ENCODE assay signal across 24 mouse cellular contexts in the genomic region with DNA sequence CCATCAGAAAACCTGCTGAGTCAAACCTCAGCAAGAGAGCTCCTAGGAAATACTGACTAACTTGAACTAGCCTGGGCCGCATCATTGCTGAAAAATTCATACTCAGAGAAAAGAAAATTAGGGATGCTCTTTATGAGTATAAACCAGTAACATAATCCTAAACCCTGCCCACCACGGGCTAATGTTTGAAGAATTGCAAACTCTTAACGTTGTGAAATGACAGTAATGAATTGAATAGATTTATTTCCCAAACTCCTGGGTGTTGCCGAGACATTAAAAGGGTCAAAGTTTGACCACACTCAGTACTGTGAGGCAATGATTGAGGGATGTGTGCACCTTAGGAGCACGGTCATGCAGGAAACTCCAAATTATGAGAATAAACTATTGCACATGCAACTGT.
"Had no signal": no experiment of that assay in that cellular context is flagged by ENCODE, and none has a peak within 500 bp of the region (broad histone marks: within the 10 kb centered on the region; RNA-seq: fewer than 3 reads in every experiment).

No protein-coding gene starts in this region.

- H3K4me3 ChIP-seq: heart, embryonic 13.5 days; heart, embryonic 15.5 days; hindbrain, embryonic 10.5 days; hindbrain, embryonic 12.5 days; intestine, embryonic 15.5 days; layer of hippocampus, adult 2 months; left cerebral cortex, adult 2 months; limb, embryonic 13.5 days; limb, embryonic 15.5 days; liver, embryonic 12.5 days had no signal

- H3K36me3 ChIP-seq: heart, embryonic 13.5 days; heart, embryonic 15.5 days; hindbrain, embryonic 10.5 days; hindbrain, embryonic 12.5 days; intestine, embryonic 15.5 days; limb, embryonic 13.5 days; limb, embryonic 15.5 days; liver, embryonic 12.5 days had no signal

- H3K9ac ChIP-seq: heart, embryonic 13.5 days; heart, embryonic 15.5 days; hindbrain, embryonic 12.5 days; hindbrain, embryonic 14.5 days; intestine, embryonic 15.5 days; limb, embryonic 13.5 days; limb, embryonic 15.5 days; liver, embryonic 12.5 days; liver, embryonic 14.5 days had no signal

- ATAC-seq: hindbrain, embryonic 16.5 days; inflammation-experienced regulatory T-cells, adult 6 months; intestine, embryonic 15.5 days; intestine, postnatal 0 days; liver, embryonic 12.5 days had no signal

- H3K9me3 ChIP-seq: heart, embryonic 13.5 days; heart, embryonic 15.5 days; hindbrain, embryonic 10.5 days; hindbrain, embryonic 12.5 days; intestine, embryonic 15.5 days; limb, embryonic 13.5 days; limb, embryonic 15.5 days; liver, embryonic 12.5 days had no signal

- H3K27me3 ChIP-seq: heart, embryonic 13.5 days; heart, embryonic 15.5 days; hindbrain, embryonic 12.5 days; intestine, embryonic 15.5 days; limb, embryonic 13.5 days; limb, embryonic 15.5 days; liver, embryonic 12.5 days had no signal

- H3K27ac ChIP-seq: heart, embryonic 13.5 days; heart, embryonic 15.5 days; hindbrain, embryonic 10.5 days; hindbrain, embryonic 12.5 days; hindbrain, embryonic 14.5 days; intestine, embryonic 15.5 days; layer of hippocampus, adult 2 months; left cerebral cortex, adult 2 months; limb, embryonic 13.5 days; limb, embryonic 15.5 days; liver, embryonic 12.5 days; liver, embryonic 14.5 days had no signal

- H3K4me1 ChIP-seq: heart, embryonic 13.5 days; heart, embryonic 15.5 days; hindbrain, embryonic 10.5 days; hindbrain, embryonic 12.5 days; intestine, embryonic 15.5 days; limb, embryonic 13.5 days; limb, embryonic 15.5 days; liver, embryonic 12.5 days had no signal

- DNase-seq: gastrocnemius, postnatal 14 days; heart, postnatal 4 days; kidney, adult 18-20 months; kidney, adult 8-10 months; kidney, postnatal 10 days; kidney, postnatal 25 days; kidney, postnatal 4 days; left cerebral cortex, postnatal 4 days had no signal

- H3K4me2 ChIP-seq: heart, embryonic 11.5 days; heart, embryonic 13.5 days; heart, embryonic 15.5 days; hindbrain, embryonic 12.5 days; hindbrain, embryonic 14.5 days; intestine, embryonic 15.5 days; limb, embryonic 13.5 days; limb, embryonic 15.5 days; liver, embryonic 12.5 days had no signal
